In the genomic region with DNA sequence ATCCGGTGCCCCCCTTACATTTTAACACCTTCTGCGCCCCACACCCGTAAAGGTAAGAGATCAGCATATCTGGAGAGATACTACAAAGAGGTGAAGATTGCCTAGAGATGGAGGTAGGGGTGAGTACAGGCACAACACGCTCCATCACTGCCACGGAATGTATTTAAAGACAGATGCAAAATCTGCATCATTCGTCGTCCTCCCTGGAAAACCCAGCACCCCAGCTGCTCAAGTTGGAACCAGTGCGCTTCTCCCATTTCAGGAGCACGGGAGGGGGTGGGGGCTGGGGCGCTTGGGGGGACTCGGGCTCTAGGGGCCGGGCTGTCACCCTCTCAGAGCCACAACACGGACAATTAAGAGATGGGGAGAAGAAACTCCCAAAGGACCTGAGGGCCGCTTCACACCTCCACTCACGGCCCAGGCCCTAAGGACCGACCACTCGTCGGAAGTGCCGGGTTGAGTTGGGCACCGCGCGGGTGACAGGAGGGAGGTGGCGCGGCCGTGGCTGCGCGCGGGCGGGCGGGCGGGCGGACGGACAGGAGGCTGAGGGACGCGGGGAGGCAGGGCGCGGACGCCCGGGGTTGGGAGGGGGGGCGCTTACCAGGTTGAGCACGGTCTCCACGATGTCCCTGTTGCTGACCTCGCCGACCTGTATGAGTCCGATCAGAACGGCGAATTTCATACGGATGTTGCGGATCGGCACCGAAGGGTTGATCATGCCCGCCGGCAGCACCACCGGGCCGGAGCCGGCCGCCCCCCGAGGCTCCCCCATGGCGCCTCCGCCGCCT, we compare ENCODE assay signal across 8 mouse cellular contexts. TPM values are rescaled to one million over a fixed set of nuclear protein-coding genes. Genes with fewer than 3 reads are reported as not detected.
DNase-seq lines count a peak whose midpoint lies in the region; ATAC-seq and TF ChIP-seq lines count a peak whose summit lies in the region.

No protein-coding gene starts in this region.

- peak overlapping the region; percentile 94 for H3K4me2 ChIP-seq in intestine, postnatal 0 days (replicated peaks; ENCODE audit: low read depth)
- H3K4me2 ChIP-seq in liver, embryonic 11.5 days = peak overlapping the region; percentile 93
- H3K4me2 ChIP-seq in neural tube, embryonic 13.5 days = peak overlapping the region; percentile 73

- no peaks in the 10 kb centered on the region for H3K36me3 ChIP-seq in intestine, postnatal 0 days (ENCODE audit: control insufficient read depth, insufficient read depth)
- H3K36me3 ChIP-seq in liver, embryonic 11.5 days (ENCODE audit: control insufficient read depth, insufficient read depth, low read length) = no peaks in the 10 kb centered on the region
- no peaks in the 10 kb centered on the region for H3K36me3 ChIP-seq in neural tube, embryonic 13.5 days

- H3K9me3 ChIP-seq in intestine, postnatal 0 days (ENCODE audit: control insufficient read depth) = no peaks in the 10 kb centered on the region
- H3K9me3 ChIP-seq in liver, embryonic 11.5 days (ENCODE audit: control insufficient read depth, low read length) = no peaks in the 10 kb centered on the region
- no peaks in the 10 kb centered on the region for H3K9me3 ChIP-seq in neural tube, embryonic 13.5 days

- peak overlapping the region; percentile 97 for H3K4me3 ChIP-seq in brown adipose tissue, adult 24 weeks (ENCODE audit: insufficient read depth, low read depth, low read length)
- peak overlapping the region; percentile 94 for H3K4me3 ChIP-seq in intestine, postnatal 0 days (ENCODE audit: low read depth, low read length)
- peak overlapping the region; percentile 74 for H3K4me3 ChIP-seq in liver, embryonic 11.5 days (ENCODE audit: low read depth, low read length)
- peak overlapping the region; percentile 95 for H3K4me3 ChIP-seq in neural tube, embryonic 13.5 days

- peak overlapping the region; percentile 74 for H3K9ac ChIP-seq in intestine, postnatal 0 days (ENCODE audit: low read depth, low read length)
- H3K9ac ChIP-seq in liver, embryonic 11.5 days (ENCODE audit: low read depth, low read length) = peak overlapping the region; percentile 76
- peak overlapping the region; percentile 99 for H3K9ac ChIP-seq in neural tube, embryonic 13.5 days

- peak; percentile 29 for ATAC-seq in frontal cortex, adult (ENCODE audit: low TSS enrichment)
- ATAC-seq in intestine, postnatal 0 days = peak; percentile 54
- ATAC-seq in liver, embryonic 11.5 days (replicated peaks; ENCODE audit: low FRiP score) = peak; percentile 53
- peak; percentile 75 for ATAC-seq in neural tube, embryonic 13.5 days (ENCODE audit: low read depth)

- H3K4me1 ChIP-seq in brown adipose tissue, adult 24 weeks (ENCODE audit: control insufficient read depth, insufficient read depth, insufficient read length, low read length) = peaks cover 3% of the 10 kb centered on the region; the same call in 1 of the 2 replicates
- H3K4me1 ChIP-seq in intestine, postnatal 0 days (replicated peaks; ENCODE audit: control insufficient read depth, insufficient read depth, low read length) = 0 out of 2 replicates have a peak, but pooled peaks cover 4% of the 10 kb centered on the region
- 0 out of 2 replicates have a peak, but pooled peaks cover 5% of the 10 kb centered on the region for H3K4me1 ChIP-seq in liver, embryonic 11.5 days (replicated peaks; ENCODE audit: control insufficient read depth, insufficient read depth, low read length)
- H3K4me1 ChIP-seq in neural tube, embryonic 13.5 days (replicated peaks) = peaks cover 24% of the 10 kb centered on the region

- WGBS in intestine, postnatal 0 days = 2% methylated on average over 23 of the region's 61 CpGs
- WGBS in liver, embryonic 11.5 days = under 1% methylated on average over 35 of the region's 61 CpGs
- WGBS in neural tube, embryonic 13.5 days = under 1% methylated on average over 48 of the region's 61 CpGs

- no peak for TF ChIP-seq CTCF in intestine, postnatal 0 days (IDR thresholded peaks at IDR 0.05; ENCODE audit: low read depth)

- DNase-seq in kidney, adult 9 months = peak; percentile 6
- DNase-seq in kidney, adult 18-20 months = no peak
- DNase-seq in liver, embryonic 11.5 days (ENCODE audit: low spot score) = peak; percentile 49
- DNase-seq in c-Kit-positive CD71-positive TER-119-positive erythroid progenitor cells, embryonic 14.5 days (ENCODE audit: low spot score) = no peak

- no peak overlapping the region for H3K27ac ChIP-seq in brown adipose tissue, adult 24 weeks (replicated peaks; ENCODE audit: low read depth, low read length)
- peak overlapping the region; percentile 73 for H3K27ac ChIP-seq in intestine, postnatal 0 days (ENCODE audit: low read depth, low read length)
- no peak overlapping the region for H3K27ac ChIP-seq in liver, embryonic 11.5 days (ENCODE audit: low read depth, low read length)
- peak overlapping the region; percentile 98 for H3K27ac ChIP-seq in neural tube, embryonic 13.5 days (replicated peaks)

- peaks cover 10% of the 10 kb centered on the region; the same call in 1 of the 2 replicates for H3K27me3 ChIP-seq in intestine, postnatal 0 days (replicated peaks; ENCODE audit: control insufficient read depth, insufficient read depth, low read length)
- H3K27me3 ChIP-seq in liver, embryonic 11.5 days (replicated peaks; ENCODE audit: control insufficient read depth, insufficient read depth, low read length) = 0 out of 2 replicates have a peak, but pooled peaks cover 4% of the 10 kb centered on the region
- H3K27me3 ChIP-seq in neural tube, embryonic 13.5 days = no peaks in the 10 kb centered on the region

RNA-seq across cellular contexts. Expression of a gene that starts 0.9 kb away (rescaled TPM):
- polyA plus RNA-seq in brown adipose tissue, adult 24 weeks (2012; ENCODE audit: insufficient read depth, insufficient read length, missing spikeins) = 3.4 and 4.0 TPM in 2 replicates
- 4.2 and 4.5 TPM in 2 replicates for polyA plus RNA-seq in intestine, postnatal 0 days (2015; fragmentation: Nextera tagmentation; extraction: Ambion mirVana)
- 4.2 and 5.0 TPM in 2 replicates for polyA plus RNA-seq in liver, embryonic 11.5 days (2014; fragmentation: Nextera tagmentation; extraction: Ambion mirVana)
- 51.2 and 51.3 TPM in 2 replicates for polyA plus RNA-seq in neural tube, embryonic 13.5 days (2015; fragmentation: Nextera tagmentation; extraction: Ambion mirVana)

Comparison
In these comparisons a context has a peak if more than half of its experiments do, and no peak if none do; other contexts are left out.
1. DNase-seq: peak in kidney, adult 9 months (single experiment) and liver, embryonic 11.5 days (single experiment); none in kidney, adult 18-20 months (single experiment) and c-Kit-positive CD71-positive TER-119-positive erythroid progenitor cells, embryonic 14.5 days (single experiment).
2. H3K27ac ChIP-seq: peak in intestine, postnatal 0 days (single experiment) and neural tube, embryonic 13.5 days (single experiment); none in brown adipose tissue, adult 24 weeks (single experiment) and liver, embryonic 11.5 days (single experiment).
3. Peak in every context shown above with its lines, with median percentiles within 50 percentile points of each other: H3K4me3 ChIP-seq, ATAC-seq, H3K4me2 ChIP-seq and H3K9ac ChIP-seq.